Mouse (Mus musculus) liver, embryonic 11.5 days (tissue): ENCODE results near the gene Pdzd4. TPM values are rescaled to one million over a fixed set of nuclear protein-coding genes. Genes with fewer than 3 reads are reported as not detected.

ENCODE experiments used
- ATAC-seq: fragments of 200-750 bp; cut with Nextera tagmentation; replicated peaks from 2 replicates; pipeline ENCODE4 v1.8.0; 2017; ENCODE audit warnings: moderate number of reproducible peaks, mild to moderate bottlenecking, moderate TSS enrichment, moderate library complexity; ENCODE audit not compliant: low FRiP score
- DNase-seq: peaks from one replicate; pipeline ENCODE4 v3.0.0-alpha.2; 2017; ENCODE audit warnings: low spot score
- H3K27ac ChIP-seq: fragments of 300-500 bp; sonication (generic); 2 replicates; pipeline ENCODE4 v1.5.1; 2014; ENCODE audit warnings: mild to moderate bottlenecking, low read depth, low read length, control low read depth
- H3K27me3 ChIP-seq: fragments of 300-500 bp; sonication (generic); replicated peaks from 2 replicates; pipeline ENCODE4 v1.6.1; 2014; ENCODE audit warnings: low read length, mixed read lengths; ENCODE audit not compliant: control insufficient read depth, insufficient read depth
- H3K36me3 ChIP-seq: fragments of 300-500 bp; sonication (generic); 2 replicates; pipeline ENCODE4 v1.6.1; 2014; ENCODE audit warnings: mild to moderate bottlenecking, low read length, moderate library complexity, mixed read lengths; ENCODE audit not compliant: control insufficient read depth, insufficient read depth
- H3K4me1 ChIP-seq: fragments of 300-500 bp; sonication (generic); replicated peaks from 2 replicates; pipeline ENCODE4 v1.6.1; 2014; ENCODE audit warnings: low read length, mixed read lengths; ENCODE audit not compliant: control insufficient read depth, insufficient read depth
- H3K4me2 ChIP-seq: fragments of 300-500 bp; sonication (generic); 2 replicates; pipeline ENCODE4 v1.6.1; 2014; ENCODE audit warnings: mild to moderate bottlenecking, control low read depth, moderate library complexity
- H3K4me3 ChIP-seq: fragments of 300-500 bp; sonication (generic); 2 replicates; pipeline ENCODE4 v1.5.1; 2014; ENCODE audit warnings: low read depth, low read length, control low read depth
- H3K9ac ChIP-seq: fragments of 300-500 bp; sonication (generic); 2 replicates; pipeline ENCODE4 v1.6.1; 2014; ENCODE audit warnings: low read depth, low read length, control low read depth
- H3K9me3 ChIP-seq: fragments of 300-500 bp; sonication (generic); 2 replicates; pipeline ENCODE4 v1.6.1; 2016; ENCODE audit warnings: low read length, inconsistent platforms, mixed read lengths; ENCODE audit not compliant: control insufficient read depth
- WGBS: fragments of 180-500 bp; shearing (Covaris S2); extraction: QIAGEN DNeasy Blood & Tissue Kit; methylation state at CpG from one replicate; pipeline ENCODE4 v1.1.7; 2014; 5-methylcytosine and 5-hydroxymethylcytosine counted together
- polyA plus RNA-seq: library from polyadenylated mRNA; unstranded; fragments of >200 nt; fragmentation: Nextera tagmentation; extraction: Ambion mirVana; gene quantifications from 2 replicates; pipeline ENCODE4 v1.2.1, GENCODE M21; 2014

Pdzd4 gene
- polyA plus RNA-seq, 1 experiment from 2014 or later = 0.86 TPM

- ATAC-seq = no peak
- no peak for DNase-seq
- H3K27ac ChIP-seq = no peak overlapping the region
Measured at GRCm38 (mm10) chrX:73793505-73793904, 31.3 kb downstream of the Pdzd4 start.

GRCm38 (mm10) chrX:73793039-73793438, 31.7 kb downstream of the Pdzd4 start:
- peaks cover 8% of the 10 kb centered on the region; the same call in 1 of the 2 replicates for H3K36me3 ChIP-seq
- no peak overlapping the region for H3K9ac ChIP-seq
- H3K9me3 ChIP-seq = no peaks in the 10 kb centered on the region
- no peaks in the 10 kb centered on the region; the same call in none of the 2 replicates for H3K27me3 ChIP-seq
- DNase-seq (no peak), ATAC-seq (no peak)
- no peak overlapping the region for H3K4me2 ChIP-seq
- H3K27ac ChIP-seq = no peak overlapping the region
- H3K4me3 ChIP-seq = no peak overlapping the region
- H3K4me1 ChIP-seq = no peaks in the 10 kb centered on the region; the same call in 1 of the 2 replicates

More at GRCm38 (mm10) chrX:73793505-73793904, 31.3 kb downstream of the Pdzd4 start:
- WGBS = 56% methylated on average over 1 of the region's 1 CpGs
- Histone ChIP-seq H3K36me3 (peaks cover 8% of the 10 kb centered on the region; the same call in 1 of the 2 replicates), H3K4me2 (no peak overlapping the region), H3K4me1 (no peaks in the 10 kb centered on the region; the same call in 1 of the 2 replicates), H3K27me3 (no peaks in the 10 kb centered on the region; the same call in none of the 2 replicates), H3K9me3 (no peaks in the 10 kb centered on the region), H3K4me3 (no peak overlapping the region), H3K9ac (no peak overlapping the region)

- H3K9me3 ChIP-seq = no peaks in the 10 kb centered on the region
- H3K4me3 ChIP-seq = peak overlapping the region; percentile 71
- H3K4me2 ChIP-seq = peak overlapping the region; percentile 76
- no peaks in the 10 kb centered on the region; the same call in 1 of the 2 replicates for H3K4me1 ChIP-seq
- ATAC-seq (no peak), DNase-seq (no peak)
- WGBS = 95% methylated on average over 1 of the region's 1 CpGs
- no peak overlapping the region for H3K9ac ChIP-seq
- no peak overlapping the region for H3K27ac ChIP-seq
- peaks cover 11% of the 10 kb centered on the region for H3K27me3 ChIP-seq
- peaks cover 8% of the 10 kb centered on the region; the same call in 1 of the 2 replicates for H3K36me3 ChIP-seq
Measured at GRCm38 (mm10) chrX:73788501-73788900, 36.3 kb downstream of the Pdzd4 start.

GRCm38 (mm10) chrX:73787225-73787558, 37.6 kb downstream of the Pdzd4 start:
- Histone ChIP-seq H3K9me3 (no peaks in the 10 kb centered on the region), H3K4me2 (peak overlapping the region; percentile 76), H3K36me3 (peaks cover 8% of the 10 kb centered on the region; the same call in 1 of the 2 replicates), H3K27me3 (peaks cover 11% of the 10 kb centered on the region), H3K9ac (peak overlapping the region; percentile 84), H3K4me1 (no peaks in the 10 kb centered on the region; the same call in 1 of the 2 replicates), H3K4me3 (peak overlapping the region; percentile 71), H3K27ac (peak overlapping the region; percentile 70)
- DNase-seq (no peak), ATAC-seq (peak; percentile 28; the same call in 1 of the 2 replicates)
- 14% methylated on average over 22 of the region's 22 CpGs for WGBS

GRCm38 (mm10) chrX:73786364-73787224, 38.2 kb downstream of the Pdzd4 start, which contains the start of the genes Idh3g and Ssr4:
Gene Idh3g (minus strand): TSS chrX:73786897.
Gene Ssr4 (plus strand): TSS chrX:73787028.
- Histone ChIP-seq H3K9me3 (no peaks in the 10 kb centered on the region), H3K27ac (peak within 1 kb of the TSS; percentile 79), H3K4me3 (peak within 1 kb of the TSS; percentile 71), H3K27me3 (peaks cover 11% of the 10 kb centered on the region), H3K4me1 (no peaks in the 10 kb centered on the region; the same call in 1 of the 2 replicates), H3K4me2 (peak within 1 kb of the TSS; percentile 76), H3K9ac (peak within 1 kb of the TSS; percentile 84), H3K36me3 (peaks cover 11% of the 10 kb centered on the region; the same call in 1 of the 2 replicates)
- 11% methylated on average over 52 of the region's 52 CpGs for WGBS
- ATAC-seq (peak; percentile 92), DNase-seq (peak; percentile 89)

- no peak for ATAC-seq
- Histone ChIP-seq H3K27me3 (peaks cover 11% of the 10 kb centered on the region), H3K27ac (peak overlapping the region; percentile 79; the same call in 1 of the 2 replicates), H3K4me2 (peak overlapping the region; percentile 76), H3K4me1 (no peaks in the 10 kb centered on the region; the same call in 1 of the 2 replicates), H3K4me3 (peak overlapping the region; percentile 71), H3K36me3 (peaks cover 9% of the 10 kb centered on the region; the same call in 1 of the 2 replicates), H3K9ac (peak overlapping the region; percentile 67), H3K9me3 (no peaks in the 10 kb centered on the region)
- no peak for DNase-seq
Measured at GRCm38 (mm10) chrX:73785666-73786065, 39.1 kb downstream of the Pdzd4 start.

- no peak overlapping the region for H3K27ac ChIP-seq
- ATAC-seq (no peak), DNase-seq (no peak)
- no peaks in the 10 kb centered on the region for H3K4me1 ChIP-seq
- peaks cover 6% of the 10 kb centered on the region for H3K27me3 ChIP-seq
- H3K9ac ChIP-seq = no peak overlapping the region
- 83% methylated on average over 3 of the region's 3 CpGs for WGBS
- no peak overlapping the region for H3K4me3 ChIP-seq
- H3K4me2 ChIP-seq = no peak overlapping the region
- peaks cover 4% of the 10 kb centered on the region for H3K36me3 ChIP-seq
- H3K9me3 ChIP-seq = no peaks in the 10 kb centered on the region
Measured at GRCm38 (mm10) chrX:73782227-73782626, 42.5 kb downstream of the Pdzd4 start.

GRCm38 (mm10) chrX:73774802-73775483, 49.8 kb downstream of the Pdzd4 start:
- H3K4me3 ChIP-seq = no peak overlapping the region
- peaks cover 5% of the 10 kb centered on the region; the same call in 1 of the 2 replicates for H3K27me3 ChIP-seq
- H3K4me1 ChIP-seq = no peaks in the 10 kb centered on the region
- DNase-seq = no peak
- no peak overlapping the region for H3K27ac ChIP-seq
- no peak; the same call in 1 of the 2 replicates for ATAC-seq
- no peak overlapping the region for H3K4me2 ChIP-seq
- no peak overlapping the region for H3K9ac ChIP-seq
- no peaks in the 10 kb centered on the region for H3K9me3 ChIP-seq
- WGBS = 81% methylated on average over 10 of the region's 10 CpGs
- H3K36me3 ChIP-seq = no peaks in the 10 kb centered on the region; the same call in none of the 2 replicates
